Mouse (Mus musculus): Measurements from ENCODE around the gene Mettl15.

Mettl15 gene

GRCm38 (mm10) chr2:109129921-109130320 is 150.6 kb downstream of the Mettl15 start:
- no peak for DNase-seq (ENCODE audit: low read depth, low spot score)
- H3K27me3 ChIP-seq (ENCODE audit: control insufficient read depth, insufficient read depth, low read length, poor library complexity, severe bottlenecking), result no peaks in the 10 kb centered on the region

DNA sequence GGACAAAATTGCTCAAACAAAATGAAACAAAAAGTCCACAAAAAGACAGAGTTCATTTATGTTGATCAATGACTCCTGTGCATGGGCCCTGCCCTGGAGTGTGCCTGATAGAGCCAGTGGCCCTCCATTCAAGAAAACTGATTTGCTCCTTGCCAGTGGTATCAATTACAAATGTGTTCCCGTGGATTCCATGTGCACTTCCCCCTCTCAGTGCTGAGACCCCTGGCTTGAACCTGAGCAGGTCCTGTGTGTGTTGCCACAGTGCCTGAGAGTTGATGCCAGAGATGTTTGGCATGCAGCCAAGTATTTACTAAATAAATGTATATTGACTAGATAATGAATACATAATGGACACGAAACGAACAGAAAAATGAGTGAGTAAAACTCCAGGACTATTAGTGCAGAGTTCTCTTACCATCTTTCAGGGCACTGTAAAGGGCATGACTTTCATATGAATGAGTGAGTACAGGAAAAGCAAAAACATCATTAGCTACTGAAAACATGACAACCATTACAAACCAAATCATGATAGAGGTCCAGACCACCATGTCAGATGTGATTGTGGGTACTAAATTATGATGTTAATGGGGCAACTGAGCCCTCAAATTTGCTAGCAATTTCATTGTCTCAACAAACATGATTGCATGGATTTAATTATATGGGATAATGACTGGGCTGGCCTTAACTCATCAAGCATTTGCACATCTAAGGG is 174.6 kb downstream of the Mettl15 start:
- H3K27me3 ChIP-seq (ENCODE audit: control insufficient read depth, insufficient read depth, low read length, poor library complexity, severe bottlenecking), result no peaks in the 10 kb centered on the region
- H3K36me3 ChIP-seq (ENCODE audit: control insufficient read depth, insufficient read depth, low read length, poor library complexity, severe bottlenecking), result no peaks in the 10 kb centered on the region
- DNase-seq (ENCODE audit: low read depth, low spot score), result no peak

More at GRCm38 (mm10) chr2:109129921-109130320, 150.6 kb downstream of the Mettl15 start:
- H3K36me3 ChIP-seq (ENCODE audit: control insufficient read depth, insufficient read depth, low read length, poor library complexity, severe bottlenecking), result no peaks in the 10 kb centered on the region

- Histone ChIP-seq H3K27me3 (ENCODE audit: control insufficient read depth, insufficient read depth, low read length, poor library complexity, severe bottlenecking) (no peaks in the 10 kb centered on the region), H3K36me3 (ENCODE audit: control insufficient read depth, insufficient read depth, low read length, poor library complexity, severe bottlenecking) (no peaks in the 10 kb centered on the region)
- no peak for DNase-seq (ENCODE audit: low read depth, low spot score)
Observed at GRCm38 (mm10) chr2:109049686-109050085, 230.9 kb downstream of the Mettl15 start.

All from splenic B cell, adult 2 months (primary cell).